Mouse (Mus musculus): ENCODE results near the gene Zfp617.
A peak's percentile ranks its signal among the peaks of the same experiment; 100 is the strongest.
"Not testable (repeated sequence)": the region's sequence is repeated elsewhere in the genome, so short reads cannot be mapped to it uniquely, and the experiment has no call there.

Gene Zfp617

GRCm38 (mm10) chr8:71908309-71909261 is at the start of gene Zfp617, which contains the start of gene Zfp882:
Gene Zfp617 (plus strand): TSS chr8:71908635.
Gene Zfp882 (plus strand): TSS chr8:71908608.
- peak; percentile 90 to 94 for DNase-seq

DNA sequence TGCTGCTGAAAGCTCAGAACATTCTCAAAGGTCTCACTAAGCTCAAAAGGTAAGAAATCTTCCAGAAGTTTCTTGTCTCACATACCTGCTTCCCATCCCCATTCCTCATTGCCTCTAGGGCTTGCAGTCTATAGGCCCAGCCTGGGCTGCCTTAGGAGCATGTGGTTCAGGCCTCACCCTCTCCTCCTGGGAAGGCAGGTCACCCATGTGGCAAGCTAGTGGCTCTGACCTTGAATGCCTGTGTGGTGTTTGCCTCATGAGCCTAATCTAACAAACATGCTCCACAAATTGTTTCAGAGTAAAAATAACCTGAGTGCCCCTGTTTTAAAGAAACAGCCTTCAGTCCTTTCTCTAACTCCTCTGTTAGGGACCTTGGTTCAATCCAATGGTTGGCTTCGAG is 46.9 kb upstream of the Zfp617 start:
- DNase-seq = not testable (repeated sequence)

DNA sequence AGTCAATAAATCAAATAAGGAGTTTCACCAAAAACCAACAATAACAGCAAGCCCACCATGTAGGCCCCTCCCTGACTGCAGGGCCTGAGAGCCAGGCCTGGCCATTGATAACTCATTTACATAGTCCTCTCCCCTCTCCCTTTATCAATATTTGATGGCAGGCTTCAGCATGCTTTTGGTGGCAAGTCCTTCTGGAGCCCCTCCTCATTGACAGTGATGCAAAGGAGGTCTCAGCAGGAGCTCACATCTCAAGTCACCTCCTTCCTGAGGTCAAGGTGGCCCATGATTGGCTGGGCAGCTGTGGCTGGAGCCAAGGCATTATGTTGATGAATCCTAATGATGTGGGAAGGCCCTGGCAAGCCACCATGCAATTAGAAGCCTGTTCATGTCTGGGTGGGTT is 46.4 kb upstream of the Zfp617 start:
- peak in 1 of 2 experiments; percentile 13 for DNase-seq

- peak; percentile 74 to 76 for DNase-seq
Observed at GRCm38 (mm10) chr8:71881618-71882274, 26.7 kb upstream of the Zfp617 start, which contains the start of gene Zfp709. Gene Zfp709 (plus strand): TSS chr8:71882019.

GRCm38 (mm10) chr8:71900666-71901065 is 7.8 kb upstream of the Zfp617 start:
- DNase-seq = not testable (repeated sequence)

GRCm38 (mm10) chr8:71903084-71903483 is 5.4 kb upstream of the Zfp617 start:
- not testable (repeated sequence) for DNase-seq

DNA sequence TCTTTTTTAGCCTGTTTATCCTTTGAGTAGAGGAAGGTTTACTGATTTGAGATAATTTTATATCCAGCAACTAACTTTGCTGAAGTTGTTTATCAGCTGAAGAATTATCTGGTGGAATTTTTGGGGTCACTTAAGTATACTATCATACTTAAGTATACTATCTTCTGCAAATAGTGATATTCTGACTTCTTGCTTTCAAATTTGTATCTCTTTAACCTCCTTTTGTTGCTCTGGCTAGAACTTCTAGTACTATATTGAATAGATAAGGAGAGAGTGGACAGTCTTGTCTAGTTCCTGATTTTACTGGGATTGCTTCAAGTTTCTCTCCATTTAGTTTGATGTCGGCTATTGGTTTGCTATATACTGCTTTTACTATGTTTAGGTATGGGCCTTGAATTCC is 1.6 kb upstream of the Zfp617 start:
- DNase-seq = no peak

- DNase-seq = no peak
Observed at GRCm38 (mm10) chr8:71907798-71908257, 607 bp upstream of the Zfp617 start.

DNA sequence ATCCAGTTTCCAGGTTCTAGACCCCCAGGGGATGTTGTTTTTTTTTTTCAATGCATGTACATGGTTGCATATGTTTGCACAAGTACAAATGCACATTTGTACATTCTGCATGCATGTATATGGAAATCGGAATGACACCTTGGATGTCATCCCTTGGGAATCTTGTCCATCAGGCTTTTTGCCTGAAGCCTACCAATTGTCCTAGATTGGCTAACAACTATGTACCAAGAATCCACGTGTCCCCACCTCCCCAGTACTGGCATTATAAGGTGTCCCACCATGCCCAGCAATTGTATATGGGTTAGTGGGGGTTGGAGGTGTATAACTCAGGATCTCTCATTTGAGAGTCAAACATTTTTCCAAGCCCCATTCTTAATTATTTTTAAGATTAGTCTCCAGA is 3.9 kb downstream of the Zfp617 start:
- DNase-seq = no peak

DNA sequence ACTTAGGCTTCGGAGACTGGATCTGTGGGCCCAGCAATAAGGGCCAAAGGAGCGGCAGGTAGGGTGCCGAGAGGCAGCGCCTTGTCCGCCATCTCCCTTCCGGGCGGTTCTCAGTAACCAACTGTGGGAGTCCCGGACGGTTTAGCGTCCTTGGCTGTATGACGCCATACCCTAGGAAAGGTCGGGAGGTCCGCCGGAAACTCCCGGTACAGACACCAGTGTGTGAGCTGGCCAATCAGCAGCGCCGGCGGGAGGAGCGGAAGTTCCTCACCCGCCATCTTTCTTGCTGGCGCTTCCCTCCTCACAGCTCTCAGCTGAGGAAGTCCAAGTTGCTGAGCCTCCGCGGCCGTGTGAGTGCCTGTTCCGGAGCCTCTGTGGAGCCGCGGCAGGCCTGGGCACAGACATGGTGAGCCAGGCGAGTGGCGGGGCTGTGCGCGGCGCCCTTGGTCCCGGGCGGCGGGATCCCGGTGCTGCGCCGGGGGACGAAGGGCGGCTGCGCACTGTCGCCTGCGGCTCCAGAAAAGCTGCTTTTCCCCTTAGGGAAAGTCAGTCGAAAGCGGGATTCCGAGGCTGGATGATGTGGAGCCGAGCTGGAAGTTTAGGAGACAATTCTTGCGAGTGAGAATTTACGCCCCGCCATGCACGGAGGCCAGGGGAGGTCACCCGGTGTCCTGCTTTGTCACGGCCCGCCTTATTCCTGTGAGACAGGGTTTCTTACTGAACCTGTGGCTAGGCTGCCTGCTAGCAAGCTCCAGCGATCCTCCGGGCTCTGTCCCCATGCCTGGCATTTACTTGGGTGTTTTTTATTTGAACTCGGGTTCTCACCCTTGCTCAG is 14.3 kb downstream of the Zfp617 start:
- peak; percentile 93 to 94 for DNase-seq

DNA sequence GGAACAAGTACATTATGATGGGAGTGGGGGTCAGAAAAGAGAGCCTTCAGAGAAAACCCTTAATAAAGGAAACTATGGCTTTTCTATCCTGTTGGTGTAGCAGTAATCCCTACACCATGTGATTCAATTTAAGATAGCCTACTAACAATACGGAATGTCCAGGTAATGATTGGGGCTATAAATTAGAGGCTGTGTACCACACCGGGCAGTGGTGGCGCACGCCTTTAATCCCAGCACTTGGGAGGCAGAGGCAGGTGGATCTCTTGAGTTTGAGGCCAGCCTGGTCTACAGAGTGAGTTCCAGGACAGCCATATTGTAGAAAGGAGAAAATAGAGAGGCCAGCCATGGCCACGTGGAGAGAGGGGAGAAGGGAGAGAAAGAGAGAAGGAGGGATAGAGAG is 17.4 kb downstream of the Zfp617 start:
- DNase-seq = no peak

- DNase-seq = no peak
Observed at GRCm38 (mm10) chr8:71926551-71926950, 18.1 kb downstream of the Zfp617 start.

DNA sequence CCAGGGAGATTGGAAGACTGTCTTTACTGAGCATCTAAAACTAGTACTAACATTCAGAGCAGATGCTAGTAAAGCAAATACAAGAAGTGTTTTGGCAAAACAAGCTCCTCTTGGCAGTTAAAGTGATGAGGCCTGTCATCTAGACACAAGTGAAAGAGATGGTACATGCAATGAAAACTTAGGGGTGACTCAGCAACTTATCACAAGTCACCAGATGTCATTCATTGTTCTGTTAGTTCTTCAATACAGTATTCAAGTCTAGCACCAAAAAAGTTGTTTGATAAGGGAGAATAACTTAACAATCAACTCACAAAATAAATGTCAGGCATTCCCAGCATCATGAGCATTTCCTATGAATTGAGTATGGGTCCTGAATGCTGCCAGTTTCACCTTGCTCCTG is 19.3 kb downstream of the Zfp617 start:
- DNase-seq = no peak

DNA sequence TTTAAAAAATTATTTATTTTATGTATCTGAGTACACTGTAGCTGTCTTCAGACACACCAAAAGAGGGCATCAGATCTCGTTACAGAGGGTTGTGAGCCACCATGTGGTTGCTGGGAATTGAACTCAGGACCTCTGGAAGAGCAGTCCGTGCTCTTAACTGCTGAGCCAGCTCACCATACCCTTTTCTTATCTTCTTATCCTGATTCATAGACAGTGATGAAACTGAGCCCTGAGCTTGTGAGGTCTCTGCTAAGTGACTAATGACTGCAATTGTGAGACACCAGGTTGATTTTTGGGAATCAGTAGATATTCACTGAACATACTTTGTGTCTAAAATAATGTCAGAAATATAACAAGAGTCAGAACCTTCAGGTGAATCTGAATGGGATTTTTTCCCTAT is 29.6 kb downstream of the Zfp617 start:
- not testable (repeated sequence) for DNase-seq

DNA sequence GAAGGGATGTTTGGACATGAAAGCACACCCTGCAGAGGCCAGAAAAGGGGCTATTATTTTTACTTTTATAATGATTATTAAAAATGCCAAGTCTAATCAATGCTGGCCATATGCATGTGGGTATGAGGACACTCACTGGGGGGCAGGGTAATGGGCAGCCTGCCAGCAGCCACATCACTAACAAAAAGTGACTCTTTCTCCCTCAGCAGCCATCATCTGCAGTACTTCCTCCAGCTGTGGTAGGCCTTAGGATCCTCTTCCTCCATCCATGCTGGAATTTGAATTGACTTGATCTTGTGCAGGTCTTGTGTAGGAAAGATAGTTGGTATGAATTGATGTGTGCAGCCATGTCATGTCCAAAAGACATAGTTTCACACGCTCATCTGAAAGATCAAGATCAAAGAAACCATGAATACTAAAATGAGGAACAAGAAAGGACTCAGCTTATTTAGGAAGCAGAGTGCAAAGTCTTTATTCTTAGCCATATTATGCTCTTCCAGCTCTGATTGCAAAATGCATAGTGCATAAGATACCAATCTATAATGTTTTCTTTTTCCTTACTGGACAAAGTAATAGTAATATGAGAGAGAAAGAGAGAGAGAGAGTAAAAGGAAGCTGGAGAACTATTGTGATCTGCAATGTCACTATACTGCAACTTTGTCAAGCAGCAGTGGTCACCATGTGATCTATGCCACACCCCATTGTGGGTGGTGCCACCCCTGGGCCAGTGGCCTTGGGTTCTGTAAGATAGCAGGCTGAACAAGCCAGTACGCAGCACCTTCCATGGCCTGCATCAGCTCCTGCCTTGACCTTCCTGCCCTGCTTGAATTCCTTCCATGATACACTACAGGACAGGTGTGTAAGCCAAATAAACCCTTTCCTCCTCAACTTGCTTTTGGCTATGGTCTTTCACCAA is 32.1 kb downstream of the Zfp617 start:
- DNase-seq = no peak

DNA sequence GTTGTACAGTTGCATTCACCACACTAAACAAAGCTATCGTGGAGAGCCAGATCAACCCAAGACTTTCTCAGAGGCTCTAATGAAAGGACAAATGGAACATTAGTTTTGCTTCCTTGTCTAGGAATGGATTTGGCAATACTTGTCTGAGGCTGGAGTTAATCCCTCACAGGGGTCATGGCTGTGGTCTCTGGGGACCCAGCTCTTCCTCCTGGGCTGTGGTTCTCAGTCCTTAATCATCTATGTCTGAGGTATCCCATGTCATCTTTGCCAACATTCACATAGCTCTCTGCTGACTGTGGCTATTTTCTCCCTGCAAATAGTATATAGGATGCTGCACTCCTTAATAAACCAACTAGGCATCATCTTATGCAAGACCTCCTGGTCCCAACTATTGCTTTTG is 33.3 kb downstream of the Zfp617 start:
- DNase-seq = no peak

- DNase-seq = no peak
Observed at GRCm38 (mm10) chr8:71948624-71949023, 40.2 kb downstream of the Zfp617 start.

- peak; percentile 99 to 100 for DNase-seq
Observed at GRCm38 (mm10) chr8:71950482-71951221, 42.2 kb downstream of the Zfp617 start, which contains the start of gene Zfp961. Gene Zfp961 (plus strand): TSS chr8:71951038.

DNA sequence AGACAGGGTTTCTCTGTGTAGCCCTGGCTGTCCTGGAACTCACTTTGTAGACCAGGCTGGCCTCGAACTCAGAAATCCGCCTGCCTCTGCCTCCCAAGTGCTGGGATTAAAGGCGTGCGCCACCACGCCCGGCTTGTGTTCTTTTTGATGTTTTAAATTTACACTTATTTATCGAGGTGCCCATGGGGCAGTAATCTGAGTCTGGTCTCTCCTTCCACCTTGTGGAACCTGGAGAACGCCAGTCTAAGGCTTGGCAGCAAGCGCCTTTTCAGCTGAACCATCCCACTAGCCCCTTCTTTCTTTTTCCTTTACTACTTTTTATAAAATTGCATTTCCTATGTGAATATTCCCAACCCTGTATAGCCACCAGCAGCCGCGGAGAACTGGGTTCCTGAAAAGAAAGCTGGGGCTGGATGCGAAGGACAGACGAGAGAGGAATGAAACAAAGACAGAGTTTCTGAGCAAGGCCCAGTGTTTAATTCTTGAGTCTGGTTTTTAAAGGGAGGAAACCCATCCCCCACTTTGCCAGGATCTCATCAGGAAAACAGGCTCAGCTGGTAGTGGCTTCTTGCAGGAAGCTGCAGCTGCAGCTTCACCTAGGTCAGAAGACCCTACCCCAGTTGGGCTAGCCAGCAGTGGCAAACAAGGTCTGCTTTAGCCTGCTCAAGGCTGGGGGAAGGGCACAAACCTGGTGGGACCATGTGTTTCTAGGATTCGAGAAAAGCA is 43.2 kb downstream of the Zfp617 start:
- peak; percentile 12 to 31 for DNase-seq

GRCm38 (mm10) chr8:71952489-71952888 is 44.1 kb downstream of the Zfp617 start:
- no peak for DNase-seq
